Mouse (Mus musculus) embryonic facial prominence, embryonic 14.5 days (tissue): ENCODE results near the gene Arhgap22. TPM values are rescaled to one million over a fixed set of nuclear protein-coding genes. Genes with fewer than 3 reads are reported as not detected.

Experiments used
- ATAC-seq: fragments of 200-750 bp; cut with Nextera tagmentation; 2 replicates; pipeline ENCODE4 v1.8.0; 2017; ENCODE audit warnings: low read depth, moderate number of reproducible peaks, moderate TSS enrichment
- DNase-seq: peaks from one replicate; pipeline ENCODE4 v3.0.0-alpha.2; 2015; ENCODE audit warnings: low spot score
- H3K27ac ChIP-seq: fragments of 300-500 bp; sonication (generic); replicated peaks from 2 replicates; pipeline ENCODE4 v1.5.1; 2014; ENCODE audit warnings: low read depth, mild to moderate bottlenecking, low read length, moderate library complexity
- H3K27me3 ChIP-seq: fragments of 300-500 bp; sonication (generic); replicated peaks from 2 replicates; pipeline ENCODE4 v1.6.1; 2014; ENCODE audit warnings: low read length; ENCODE audit not compliant: control insufficient read depth, insufficient read depth
- H3K36me3 ChIP-seq: fragments of 300-500 bp; sonication (generic); 2 replicates; pipeline ENCODE4 v1.6.1; 2014; ENCODE audit warnings: low read length, mixed read lengths; ENCODE audit not compliant: control insufficient read depth, insufficient read depth
- H3K4me1 ChIP-seq: fragments of 300-500 bp; sonication (generic); 2 replicates; pipeline ENCODE4 v1.6.1; 2014; ENCODE audit warnings: antibody characterized with exemption, low read length; ENCODE audit not compliant: control insufficient read depth, insufficient read depth
- H3K4me2 ChIP-seq: fragments of 300-500 bp; sonication (generic); 2 replicates; pipeline ENCODE4 v1.6.1; 2014; ENCODE audit warnings: low read depth, mild to moderate bottlenecking, low read length, moderate library complexity, mixed read lengths
- H3K4me3 ChIP-seq: fragments of 300-500 bp; sonication (generic); 2 replicates; pipeline ENCODE4 v1.5.1; 2014; ENCODE audit warnings: low read depth, mild to moderate bottlenecking, low read length
- H3K9ac ChIP-seq: fragments of 300-500 bp; sonication (generic); 2 replicates; pipeline ENCODE4 v1.6.1; 2014; ENCODE audit warnings: low read depth, mild to moderate bottlenecking, low read length, moderate library complexity, mixed read lengths
- H3K9me3 ChIP-seq: fragments of 300-500 bp; sonication (generic); 2 replicates; pipeline ENCODE4 v1.6.1; 2016; ENCODE audit warnings: low read length; ENCODE audit not compliant: control insufficient read depth
- WGBS: fragments of 180-500 bp; shearing (Covaris S2); extraction: QIAGEN DNeasy Blood & Tissue Kit; methylation state at CpG from one replicate; pipeline ENCODE4 v1.1.7; 2014; 5-methylcytosine and 5-hydroxymethylcytosine counted together
- polyA plus RNA-seq: library from polyadenylated mRNA; unstranded; fragments of >200 nt; fragmentation: Nextera tagmentation; extraction: Ambion mirVana; gene quantifications from 2 replicates; pipeline ENCODE4 v1.2.1, GENCODE M21; 2014

Gene Arhgap22
- polyA plus RNA-seq, 1 experiment from 2014 or later = 2.9 TPM

DNA sequence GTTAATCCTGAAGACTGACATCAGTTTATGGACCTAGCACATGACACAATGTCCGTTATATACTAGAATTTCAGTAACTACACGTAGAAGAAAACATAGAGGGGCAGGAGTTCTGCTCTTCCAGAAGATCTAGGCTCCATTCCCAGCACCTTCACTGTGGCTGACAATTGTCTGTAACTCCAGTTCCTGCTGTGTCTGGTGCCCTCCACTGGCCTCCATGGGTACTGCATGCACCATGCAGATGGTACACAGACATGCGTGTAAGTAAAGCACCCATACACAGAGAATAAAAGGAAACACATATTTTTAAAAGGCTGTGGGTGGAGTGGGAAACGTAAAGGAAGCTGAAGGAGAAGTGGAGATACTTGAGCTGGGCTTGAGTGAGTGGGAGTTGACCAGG lies 120.0 kb downstream of the Arhgap22 start:
- Histone ChIP-seq H3K9ac (no peak overlapping the region), H3K27ac (no peak overlapping the region), H3K4me1 (peaks cover 11% of the 10 kb centered on the region), H3K9me3 (no peaks in the 10 kb centered on the region), H3K4me3 (no peak overlapping the region), H3K27me3 (no peaks in the 10 kb centered on the region), H3K36me3 (no peaks in the 10 kb centered on the region), H3K4me2 (no peak overlapping the region)
- ATAC-seq = no peak
- no peak for DNase-seq
- WGBS = 88% methylated on average over 4 of the region's 4 CpGs

DNA sequence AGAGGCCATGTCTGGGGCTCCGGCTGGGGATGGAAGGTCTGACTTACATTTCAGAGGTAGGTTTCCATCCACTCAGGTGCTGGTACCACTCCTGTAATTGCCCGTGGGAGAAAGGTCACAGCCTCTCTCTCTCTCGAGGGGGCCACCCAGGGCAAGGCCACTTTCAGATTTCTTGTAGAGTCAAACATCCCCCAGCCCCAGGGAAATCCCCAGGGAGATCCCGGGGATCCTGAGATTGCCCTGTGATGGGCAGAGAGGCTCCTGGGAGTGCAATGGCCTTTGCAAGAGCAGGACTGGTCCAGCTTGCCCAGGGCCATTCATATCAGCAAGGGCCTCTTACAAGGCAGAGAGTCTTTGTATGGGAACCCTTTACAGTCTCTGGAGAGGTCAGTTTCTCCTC lies 120.6 kb downstream of the Arhgap22 start:
- Histone ChIP-seq H3K4me2 (no peak overlapping the region), H3K27ac (no peak overlapping the region), H3K36me3 (no peaks in the 10 kb centered on the region), H3K9ac (no peak overlapping the region), H3K9me3 (no peaks in the 10 kb centered on the region), H3K4me1 (peaks cover 11% of the 10 kb centered on the region), H3K4me3 (no peak overlapping the region), H3K27me3 (no peaks in the 10 kb centered on the region)
- ATAC-seq = no peak
- WGBS = 62% methylated on average over 4 of the region's 4 CpGs
- DNase-seq = no peak

DNA sequence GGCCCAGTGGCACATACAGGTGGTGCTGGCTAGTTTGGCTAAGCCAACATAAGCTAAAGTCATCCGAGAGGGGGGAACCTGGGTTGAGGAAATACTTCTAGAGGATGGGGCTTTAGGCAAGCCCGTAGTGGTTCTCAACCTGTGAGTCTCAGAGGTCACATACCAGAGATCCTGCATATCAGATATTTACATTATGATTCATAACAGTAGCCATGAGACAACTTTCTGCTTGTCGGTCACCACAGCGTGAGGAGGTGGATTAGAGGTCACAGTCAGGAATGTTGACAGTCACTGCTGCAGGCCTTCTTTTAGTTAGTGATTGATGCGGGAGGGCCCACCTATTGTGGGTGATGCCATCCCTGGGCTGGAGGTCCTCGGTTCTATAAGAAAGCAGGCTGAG lies 121.9 kb downstream of the Arhgap22 start:
- WGBS = 64% methylated on average over 6 of the region's 6 CpGs
- Histone ChIP-seq H3K9me3 (no peaks in the 10 kb centered on the region), H3K9ac (no peak overlapping the region), H3K27me3 (no peaks in the 10 kb centered on the region), H3K27ac (no peak overlapping the region), H3K4me1 (peaks cover 10% of the 10 kb centered on the region), H3K4me2 (no peak overlapping the region), H3K36me3 (no peaks in the 10 kb centered on the region), H3K4me3 (no peak overlapping the region)
- DNase-seq (no peak), ATAC-seq (no peak)

DNA sequence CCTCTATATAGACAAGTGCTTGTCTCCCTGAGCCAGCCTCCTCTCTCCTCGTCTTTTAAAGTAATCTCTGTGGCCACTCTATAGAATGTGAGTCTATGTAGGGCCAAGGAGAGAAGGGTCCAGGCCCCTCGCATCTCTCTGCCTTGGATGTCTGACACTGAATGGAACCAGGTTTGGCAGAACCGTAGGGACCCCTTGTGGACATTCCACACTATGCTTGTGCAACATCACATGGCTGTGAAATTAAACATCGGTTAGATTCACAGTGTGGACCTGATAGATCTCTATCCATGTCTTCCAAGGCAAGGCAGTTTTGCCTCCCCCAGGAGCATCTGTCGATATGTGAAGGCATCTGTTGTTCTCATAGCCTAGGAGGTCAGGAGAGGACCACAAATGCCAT lies 124.9 kb downstream of the Arhgap22 start:
- Histone ChIP-seq H3K27ac (no peak overlapping the region), H3K4me2 (no peak overlapping the region), H3K36me3 (no peaks in the 10 kb centered on the region), H3K4me3 (no peak overlapping the region), H3K9me3 (no peaks in the 10 kb centered on the region), H3K27me3 (no peaks in the 10 kb centered on the region), H3K4me1 (no peaks in the 10 kb centered on the region), H3K9ac (no peak overlapping the region)
- 74% methylated on average over 5 of the region's 5 CpGs for WGBS
- no peak for DNase-seq
- no peak for ATAC-seq

DNA sequence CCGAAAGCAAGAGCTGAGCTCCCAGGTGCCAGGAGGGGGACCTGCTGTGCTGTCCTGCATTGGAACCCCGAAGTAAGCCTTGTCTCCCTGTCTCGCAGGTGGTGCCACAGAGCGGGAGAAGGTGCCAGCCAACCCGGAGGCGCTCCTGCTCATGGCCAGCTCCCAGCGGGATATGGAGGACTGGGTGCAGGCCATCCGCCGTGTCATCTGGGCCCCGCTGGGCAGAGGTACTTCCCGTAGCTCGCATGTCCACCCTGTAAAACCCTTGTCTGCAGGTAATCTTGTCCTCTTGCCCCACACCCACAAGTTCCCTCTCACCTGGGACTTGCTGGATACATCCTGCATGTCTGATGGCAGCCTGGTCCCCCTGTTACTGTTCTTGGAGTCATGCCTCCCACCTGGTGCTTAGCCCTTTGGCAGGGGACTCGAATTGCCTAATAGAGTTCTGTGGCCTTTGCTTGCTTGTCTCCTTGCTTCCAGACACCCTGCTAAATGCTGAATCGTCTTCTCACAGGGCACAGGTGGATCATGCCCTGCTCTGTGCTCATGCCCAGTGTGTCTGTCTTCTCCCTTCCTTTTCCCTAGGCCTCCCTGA lies 129.4 kb downstream of the Arhgap22 start:
- no peak overlapping the region for H3K9ac ChIP-seq
- H3K27ac ChIP-seq = no peak overlapping the region
- no peak overlapping the region for H3K4me3 ChIP-seq
- no peaks in the 10 kb centered on the region for H3K9me3 ChIP-seq
- no peaks in the 10 kb centered on the region; the same call in 1 of the 2 replicates for H3K27me3 ChIP-seq
- no peaks in the 10 kb centered on the region for H3K36me3 ChIP-seq
- 82% methylated on average over 11 of the region's 14 CpGs for WGBS
- no peaks in the 10 kb centered on the region for H3K4me1 ChIP-seq
- H3K4me2 ChIP-seq = no peak overlapping the region
- no peak for ATAC-seq
- no peak for DNase-seq

DNA sequence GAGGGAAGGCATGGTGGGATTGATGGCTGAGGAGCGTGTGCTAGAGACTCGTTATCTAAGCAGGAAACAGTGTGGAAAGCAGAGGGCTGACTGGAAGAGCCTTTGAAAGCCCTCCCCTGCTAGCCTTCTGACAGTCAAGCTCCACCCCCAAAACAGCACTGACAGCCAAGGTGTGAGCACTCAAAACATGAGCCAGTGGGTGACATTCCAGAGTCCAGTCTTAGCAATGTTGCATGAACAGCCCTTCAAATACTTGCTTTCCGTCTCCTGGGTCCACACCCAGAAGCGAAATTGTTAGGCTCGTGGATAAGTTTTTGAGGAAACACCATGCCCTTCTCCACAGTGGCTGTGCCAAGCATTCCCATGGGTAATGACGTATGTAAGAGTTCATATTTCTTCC lies 132.7 kb downstream of the Arhgap22 start:
- ATAC-seq = no peak
- H3K4me1 ChIP-seq = no peaks in the 10 kb centered on the region
- no peak overlapping the region for H3K27ac ChIP-seq
- DNase-seq = no peak
- no peak overlapping the region for H3K9ac ChIP-seq
- no peaks in the 10 kb centered on the region for H3K36me3 ChIP-seq
- no peak overlapping the region for H3K4me3 ChIP-seq
- H3K4me2 ChIP-seq = no peak overlapping the region
- H3K9me3 ChIP-seq = no peaks in the 10 kb centered on the region
- peaks cover 23% of the 10 kb centered on the region for H3K27me3 ChIP-seq
- 70% methylated on average over 6 of the region's 6 CpGs for WGBS

DNA sequence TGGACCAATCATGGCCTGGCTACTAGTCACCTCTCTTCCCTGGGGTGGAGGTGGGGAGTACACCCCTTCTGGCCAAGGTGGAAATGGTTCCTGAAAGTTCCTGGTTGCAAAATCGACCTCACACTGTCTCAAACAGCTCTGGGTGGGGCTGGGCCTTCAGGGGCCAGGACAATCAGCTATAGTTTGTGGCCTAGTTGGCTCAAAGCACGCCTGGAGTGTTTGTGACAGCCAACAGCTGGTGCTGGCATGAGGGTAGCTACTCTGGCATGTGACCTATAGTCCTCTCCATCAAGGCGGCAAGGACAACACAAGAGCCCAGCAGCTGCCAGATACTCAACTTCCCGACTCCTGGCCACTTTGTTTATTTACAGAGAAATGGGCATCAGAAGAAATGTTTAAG lies 133.9 kb downstream of the Arhgap22 start:
- ATAC-seq (no peak), DNase-seq (no peak)
- H3K4me2 ChIP-seq = no peak overlapping the region
- H3K36me3 ChIP-seq = no peaks in the 10 kb centered on the region
- no peaks in the 10 kb centered on the region for H3K4me1 ChIP-seq
- H3K27ac ChIP-seq = no peak overlapping the region
- WGBS = 44% methylated on average over 4 of the region's 4 CpGs
- H3K27me3 ChIP-seq = peaks cover 35% of the 10 kb centered on the region
- H3K4me3 ChIP-seq = no peak overlapping the region
- H3K9ac ChIP-seq = no peak overlapping the region
- H3K9me3 ChIP-seq = no peaks in the 10 kb centered on the region

DNA sequence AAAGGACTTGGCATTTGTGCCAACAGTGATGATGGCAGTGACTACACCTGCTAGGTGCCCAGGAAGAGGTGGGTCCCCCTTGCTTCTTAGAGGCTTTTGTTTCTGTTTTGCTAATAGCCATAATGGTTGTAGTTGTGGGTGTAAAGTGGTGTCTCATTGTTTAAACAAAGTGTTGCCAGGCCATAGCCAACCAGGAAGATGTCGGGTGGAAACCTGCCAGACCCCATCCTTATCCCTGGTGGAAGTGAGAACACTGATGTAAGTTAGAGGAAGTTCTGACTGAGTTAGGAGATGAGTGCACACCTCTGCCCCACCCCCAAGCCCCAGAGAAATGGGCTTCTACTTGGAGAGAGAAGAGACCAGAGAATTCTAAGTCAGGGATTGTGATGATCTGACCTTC lies 134.3 kb downstream of the Arhgap22 start:
- Histone ChIP-seq H3K4me2 (no peak overlapping the region), H3K27ac (no peak overlapping the region), H3K36me3 (no peaks in the 10 kb centered on the region), H3K27me3 (peaks cover 36% of the 10 kb centered on the region), H3K4me3 (no peak overlapping the region), H3K9ac (no peak overlapping the region), H3K9me3 (no peaks in the 10 kb centered on the region), H3K4me1 (no peaks in the 10 kb centered on the region)
- no peak for DNase-seq
- 63% methylated on average over 1 of the region's 1 CpGs for WGBS
- no peak for ATAC-seq

DNA sequence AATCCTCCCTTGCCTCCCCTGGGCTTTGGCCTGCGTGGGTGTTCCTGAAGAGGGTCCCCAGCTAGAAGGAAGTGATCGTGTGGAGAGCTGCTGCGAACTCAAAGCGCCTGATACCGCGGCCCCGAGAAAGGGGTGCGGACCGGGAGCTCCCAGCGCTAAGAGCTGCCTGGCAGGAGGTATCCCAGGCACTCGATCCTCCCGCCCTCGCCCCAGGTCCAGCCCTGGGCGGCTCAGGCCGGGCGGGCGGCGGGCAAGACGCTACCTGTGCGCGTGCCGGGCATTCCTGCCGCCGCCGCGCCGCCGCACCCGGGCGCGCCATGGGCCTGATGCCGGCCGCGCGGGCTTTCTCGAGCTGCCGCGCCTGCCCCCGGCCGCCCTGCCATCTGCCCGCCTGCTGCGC lies 137.2 kb downstream of the Arhgap22 start:
- ATAC-seq (peak; percentile 38; the same call in 1 of the 2 replicates), DNase-seq (no peak)
- Histone ChIP-seq H3K9ac (peak overlapping the region; percentile 63), H3K27ac (no peak overlapping the region), H3K9me3 (no peaks in the 10 kb centered on the region), H3K4me3 (peak overlapping the region; percentile 44), H3K27me3 (peaks cover 36% of the 10 kb centered on the region), H3K4me1 (no peaks in the 10 kb centered on the region), H3K36me3 (no peaks in the 10 kb centered on the region), H3K4me2 (peak overlapping the region; percentile 87)
- WGBS = 0% methylated on average over 3 of the region's 42 CpGs
